Mouse (Mus musculus) heart, postnatal 0 days (tissue): ENCODE measurements around the gene Sik3. TPM values are rescaled to one million over a fixed set of nuclear protein-coding genes. Genes with fewer than 3 reads are reported as not detected.
"Not testable (repeated sequence)": the region's sequence is repeated elsewhere in the genome, so short reads cannot be mapped to it uniquely, and the experiment has no call there.

Experiments
- ATAC-seq: fragments of 200-750 bp; cut with Nextera tagmentation; 2 replicates; pipeline ENCODE4 v1.8.0; 2017; ENCODE audit warnings: low read depth, moderate number of reproducible peaks, moderate library complexity; ENCODE audit not compliant: insufficient read depth
- DNase-seq: peaks from one replicate; pipeline ENCODE4 v3.0.0-alpha.2; 2016; ENCODE audit warnings: low spot score
- H3K27ac ChIP-seq: fragments of 300-500 bp; sonication (generic); 2 replicates; pipeline ENCODE4 v1.5.1; 2014; ENCODE audit warnings: low read depth, mild to moderate bottlenecking
- H3K27me3 ChIP-seq: fragments of 300-500 bp; sonication (generic); 2 replicates; pipeline ENCODE4 v1.6.1; 2014; ENCODE audit warnings: low read length, mixed read lengths; ENCODE audit not compliant: control insufficient read depth, insufficient read depth
- H3K36me3 ChIP-seq: fragments of 300-500 bp; sonication (generic); replicated peaks from 2 replicates; pipeline ENCODE4 v1.6.1; 2014; ENCODE audit warnings: low read length, mixed read lengths; ENCODE audit not compliant: control insufficient read depth, insufficient read depth
- H3K4me1 ChIP-seq: fragments of 300-500 bp; sonication (generic); 2 replicates; pipeline ENCODE4 v1.6.1; 2014; ENCODE audit warnings: antibody characterized with exemption; ENCODE audit not compliant: control insufficient read depth, insufficient read depth
- H3K4me2 ChIP-seq: fragments of 300-500 bp; sonication (generic); 2 replicates; pipeline ENCODE4 v1.6.1; 2014; ENCODE audit warnings: low read depth, mild to moderate bottlenecking, low read length, moderate library complexity
- H3K4me3 ChIP-seq: fragments of 300-500 bp; sonication (generic); 2 replicates; pipeline ENCODE4 v1.5.1; 2014; ENCODE audit warnings: low read depth, low read length
- H3K9ac ChIP-seq: fragments of 300-500 bp; sonication (generic); replicated peaks from 2 replicates; pipeline ENCODE4 v1.6.1; 2014; ENCODE audit warnings: low read depth, low read length, mixed read lengths
- H3K9me3 ChIP-seq: fragments of 300-500 bp; sonication (generic); replicated peaks from 2 replicates; pipeline ENCODE4 v1.6.1; 2016; ENCODE audit warnings: low read length; ENCODE audit not compliant: control insufficient read depth
- CTCF ChIP-seq: IDR thresholded peaks from 2 replicates; pipeline ENCODE4 v1.5.1; 2016; ENCODE audit warnings: antibody characterized with exemption, control low read depth, low read depth
- EP300 ChIP-seq: IDR thresholded peaks from 2 replicates; pipeline ENCODE4 v1.6.1; 2016; ENCODE audit warnings: antibody characterized with exemption, low read depth
- WGBS: fragments of 180-500 bp; shearing (Covaris S2); extraction: QIAGEN DNeasy Blood & Tissue Kit; methylation state at CpG from one replicate; pipeline ENCODE4 v1.1.7; 2014; 5-methylcytosine and 5-hydroxymethylcytosine counted together
- polyA plus RNA-seq: library from polyadenylated mRNA; unstranded; fragments of >200 nt; fragmentation: Nextera tagmentation; extraction: Ambion mirVana; gene quantifications from 2 replicates; pipeline ENCODE4 v1.2.1, GENCODE M21; 2015
- total RNA-seq: library from RNA; depleted of rRNA; stranded (reverse); fragments of >200 nt; gene quantifications from 2 replicates; pipeline ENCODE4 v1.2.3, GENCODE M21; 2014; ENCODE audit warnings: low replicate concordance

The Sik3 gene
- total and polyA plus RNA-seq, 2 experiments from 2014 or later, result 13.1 to 35.3 TPM

- no peak overlapping the region for H3K4me3 ChIP-seq
- H3K9me3 ChIP-seq, result no peaks in the 10 kb centered on the region
- H3K4me1 ChIP-seq, result peaks cover 18% of the 10 kb centered on the region
- H3K36me3 ChIP-seq, result no peaks in the 10 kb centered on the region; the same call in 1 of the 2 replicates
- ATAC-seq, result no peak
- H3K4me2 ChIP-seq, result no peak overlapping the region
- WGBS, result 78% methylated on average over 6 of the region's 7 CpGs
- TF ChIP-seq EP300 (no peak), CTCF (no peak)
- H3K9ac ChIP-seq, result no peak overlapping the region
- DNase-seq, result no peak
- H3K27ac ChIP-seq, result no peak overlapping the region
- H3K27me3 ChIP-seq, result no peaks in the 10 kb centered on the region
Observed at GRCm38 (mm10) chr9:46085898-46086297, 73.3 kb downstream of the Sik3 start.

- no peaks in the 10 kb centered on the region; the same call in 1 of the 2 replicates for H3K36me3 ChIP-seq
- no peak for DNase-seq
Observed at GRCm38 (mm10) chr9:46086826-46087225, 74.2 kb downstream of the Sik3 start.

GRCm38 (mm10) chr9:46087461-46087860 is 74.8 kb downstream of the Sik3 start:
- WGBS, result 79% methylated on average over 5 of the region's 5 CpGs
- no peaks in the 10 kb centered on the region; the same call in 1 of the 2 replicates for H3K36me3 ChIP-seq
- no peak overlapping the region for H3K4me2 ChIP-seq
- H3K9me3 ChIP-seq, result no peaks in the 10 kb centered on the region
- no peak overlapping the region for H3K4me3 ChIP-seq
- H3K4me1 ChIP-seq, result peaks cover 9% of the 10 kb centered on the region; the same call in 1 of the 2 replicates
- no peak for DNase-seq
- no peaks in the 10 kb centered on the region for H3K27me3 ChIP-seq
- no peak overlapping the region for H3K27ac ChIP-seq
- no peak for TF ChIP-seq EP300
- TF ChIP-seq CTCF, result no peak
- no peak overlapping the region for H3K9ac ChIP-seq
- no peak for ATAC-seq

More at GRCm38 (mm10) chr9:46086826-46087225, 74.2 kb downstream of the Sik3 start:
- WGBS, result 83% methylated on average over 3 of the region's 3 CpGs
- H3K27ac ChIP-seq, result no peak overlapping the region
- TF ChIP-seq CTCF (no peak), EP300 (no peak)
- H3K4me2 ChIP-seq, result no peak overlapping the region
- peaks cover 15% of the 10 kb centered on the region for H3K4me1 ChIP-seq
- H3K27me3 ChIP-seq, result no peaks in the 10 kb centered on the region
- H3K9me3 ChIP-seq, result no peaks in the 10 kb centered on the region
- no peak overlapping the region for H3K9ac ChIP-seq
- no peak overlapping the region for H3K4me3 ChIP-seq
- ATAC-seq, result no peak

GRCm38 (mm10) chr9:46088722-46089121 is 76.1 kb downstream of the Sik3 start:
- DNase-seq (no peak), ATAC-seq (no peak)
- TF ChIP-seq CTCF, result no peak
- no peak for TF ChIP-seq EP300
- no peak overlapping the region for H3K4me3 ChIP-seq
- H3K4me1 ChIP-seq, result no peaks in the 10 kb centered on the region
- no peak overlapping the region for H3K4me2 ChIP-seq
- WGBS, result 85% methylated on average over 10 of the region's 10 CpGs
- H3K27me3 ChIP-seq, result no peaks in the 10 kb centered on the region
- H3K36me3 ChIP-seq, result no peaks in the 10 kb centered on the region; the same call in 1 of the 2 replicates
- H3K9me3 ChIP-seq, result no peaks in the 10 kb centered on the region
- no peak overlapping the region for H3K9ac ChIP-seq
- no peak overlapping the region for H3K27ac ChIP-seq

GRCm38 (mm10) chr9:46090066-46090465 is 77.4 kb downstream of the Sik3 start:
- Histone ChIP-seq H3K9me3 (no peaks in the 10 kb centered on the region), H3K36me3 (no peaks in the 10 kb centered on the region; the same call in 1 of the 2 replicates), H3K27ac (no peak overlapping the region), H3K9ac (no peak overlapping the region), H3K4me1 (no peaks in the 10 kb centered on the region), H3K4me3 (no peak overlapping the region), H3K4me2 (no peak overlapping the region), H3K27me3 (no peaks in the 10 kb centered on the region)
- DNase-seq (no peak), ATAC-seq (no peak)
- no peak for TF ChIP-seq EP300
- 68% methylated on average over 4 of the region's 4 CpGs for WGBS

GRCm38 (mm10) chr9:46091157-46091556 is 78.5 kb downstream of the Sik3 start:
- not testable (repeated sequence) for H3K9ac ChIP-seq, DNase-seq, H3K27me3 ChIP-seq, H3K9me3 ChIP-seq, H3K4me3 ChIP-seq, H3K36me3 ChIP-seq, ATAC-seq, H3K27ac ChIP-seq, H3K4me1 ChIP-seq, H3K4me2 ChIP-seq
- WGBS, result 43% methylated on average over 1 of the region's 1 CpGs
